8 mouse cellular contexts compared by ENCODE assay signal in the genomic region with DNA sequence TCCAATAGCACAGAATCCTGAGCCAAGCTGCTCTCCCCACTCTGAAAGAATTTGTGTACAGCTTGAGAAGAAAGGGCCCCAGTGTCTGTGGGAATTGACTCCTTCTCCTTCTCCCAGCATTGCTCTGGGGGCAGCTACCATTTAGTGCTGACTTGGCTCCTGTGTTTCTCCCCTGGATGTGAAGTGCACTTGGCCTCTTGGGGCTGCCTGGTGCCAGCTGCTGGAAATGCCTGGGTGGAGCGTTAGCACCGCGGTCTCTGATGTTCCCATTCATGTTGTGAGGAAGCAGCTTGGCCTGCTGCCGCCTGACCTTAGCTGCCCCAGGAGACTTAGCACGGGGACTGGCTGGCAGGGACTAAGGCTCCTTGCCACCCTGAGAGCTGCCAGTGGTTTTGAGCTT. TPM values are rescaled to one million over a fixed set of nuclear protein-coding genes. Genes with fewer than 3 reads are reported as not detected.
A peak's percentile ranks its signal among the peaks of the same experiment; 100 is the strongest.
DNase-seq lines count a peak whose midpoint lies in the region; ATAC-seq lines count a peak whose summit lies in the region.

No protein-coding gene starts in this region.

- DNase-seq in kidney, adult 18-20 months: peak; percentile 45
- DNase-seq in fibroblast of lung, adult 2 months (ENCODE audit: low read depth): peak; percentile 97
- peak; percentile 67 for DNase-seq in kidney, adult 9 months
- peak; percentile 67 for DNase-seq in right cerebral cortex, adult 18-20 months
- DNase-seq in ovary, adult 18-20 months (ENCODE audit: low spot score): no peak

- WGBS in kidney, embryonic 14.5 days: 94% methylated on average over 5 of the region's 5 CpGs
- WGBS in intestine, embryonic 15.5 days: 80% methylated on average over 5 of the region's 5 CpGs

- no peaks in the 10 kb centered on the region for H3K27me3 ChIP-seq in kidney, embryonic 14.5 days (ENCODE audit: control insufficient read depth, insufficient read depth, low read length)
- no peaks in the 10 kb centered on the region for H3K27me3 ChIP-seq in intestine, embryonic 15.5 days (replicated peaks)

- no peak overlapping the region for H3K4me3 ChIP-seq in kidney, embryonic 14.5 days (ENCODE audit: low read length)
- no peak overlapping the region for H3K4me3 ChIP-seq in intestine, embryonic 15.5 days (replicated peaks)

- H3K9me3 ChIP-seq in kidney, embryonic 14.5 days (ENCODE audit: control insufficient read depth, low read length): no peaks in the 10 kb centered on the region
- H3K9me3 ChIP-seq in intestine, embryonic 15.5 days: no peaks in the 10 kb centered on the region

- H3K36me3 ChIP-seq in kidney, embryonic 14.5 days (ENCODE audit: control insufficient read depth, insufficient read depth, low read length): peaks cover 100% of the 10 kb centered on the region
- peaks cover 79% of the 10 kb centered on the region for H3K36me3 ChIP-seq in intestine, embryonic 15.5 days

- no peak for ATAC-seq in kidney, embryonic 14.5 days (ENCODE audit: low FRiP score, low TSS enrichment)
- ATAC-seq in CD4-positive, CD25-positive, alpha-beta regulatory T cell, adult 4 months: no peak
- no peak for ATAC-seq in intestine, embryonic 15.5 days

- H3K4me1 ChIP-seq in kidney, embryonic 14.5 days (ENCODE audit: control insufficient read depth, insufficient read depth, low read length): no peaks in the 10 kb centered on the region
- no peaks in the 10 kb centered on the region for H3K4me1 ChIP-seq in intestine, embryonic 15.5 days (replicated peaks)

- no peak overlapping the region for H3K27ac ChIP-seq in kidney, embryonic 14.5 days (ENCODE audit: low read depth, low read length)
- no peak overlapping the region for H3K27ac ChIP-seq in intestine, embryonic 15.5 days

- no peak overlapping the region for H3K4me2 ChIP-seq in kidney, embryonic 14.5 days (replicated peaks; ENCODE audit: low read depth, low read length)
- no peak overlapping the region for H3K4me2 ChIP-seq in intestine, embryonic 15.5 days (replicated peaks)

- no peak overlapping the region for H3K9ac ChIP-seq in kidney, embryonic 14.5 days (ENCODE audit: low read depth, low read length)
- H3K9ac ChIP-seq in intestine, embryonic 15.5 days: no peak overlapping the region

RNA-seq across cellular contexts. Expression of a gene that starts 12.0 kb away (rescaled TPM):
- 28.8 and 29.7 TPM in 2 replicates for polyA plus RNA-seq in kidney, embryonic 14.5 days (2014; fragmentation: Nextera tagmentation; extraction: Ambion mirVana)
- 10 to 100 TPM; 23.0 to 30.6 TPM for polyA plus RNA-seq in CD4-positive, CD25-positive, alpha-beta regulatory T cell, adult 4 months (2017; shearing (Covaris generic))
- polyA plus RNA-seq in intestine, embryonic 15.5 days (2015; fragmentation: Nextera tagmentation; extraction: Ambion mirVana): 32.3 and 32.4 TPM in 2 replicates

RNA-seq across cellular contexts. Expression of a gene that starts 14.4 kb away (rescaled TPM):
- 55.7 and 72.5 TPM in 2 replicates for polyA plus RNA-seq in kidney, embryonic 14.5 days (2014; fragmentation: Nextera tagmentation; extraction: Ambion mirVana)
- polyA plus RNA-seq in CD4-positive, CD25-positive, alpha-beta regulatory T cell, adult 4 months (2017; shearing (Covaris generic)): 10 to 100 TPM; 57.5 to 68.2 TPM
- polyA plus RNA-seq in intestine, embryonic 15.5 days (2015; fragmentation: Nextera tagmentation; extraction: Ambion mirVana): 43.8 and 47.1 TPM in 2 replicates

RNA-seq across cellular contexts. Expression of a gene that starts 14.5 kb away (rescaled TPM):
- polyA plus RNA-seq in kidney, embryonic 14.5 days (2014; fragmentation: Nextera tagmentation; extraction: Ambion mirVana): 4.3 and 6.8 TPM in 2 replicates
- polyA plus RNA-seq in CD4-positive, CD25-positive, alpha-beta regulatory T cell, adult 4 months (2017; shearing (Covaris generic)): 1 to 10 TPM; 2.7 to 3.0 TPM
- polyA plus RNA-seq in intestine, embryonic 15.5 days (2015; fragmentation: Nextera tagmentation; extraction: Ambion mirVana): 3.7 and 3.8 TPM in 2 replicates

RNA-seq across cellular contexts. Expression of a gene that starts 39.6 kb away (rescaled TPM):
- 21.0 and 28.3 TPM in 2 replicates for polyA plus RNA-seq in kidney, embryonic 14.5 days (2014; fragmentation: Nextera tagmentation; extraction: Ambion mirVana)
- polyA plus RNA-seq in CD4-positive, CD25-positive, alpha-beta regulatory T cell, adult 4 months (2017; shearing (Covaris generic)): 10 to 100 TPM in 1 of 2 experiments, 1 to 10 TPM in 1; 7.3 to 11.2 TPM
- polyA plus RNA-seq in intestine, embryonic 15.5 days (2015; fragmentation: Nextera tagmentation; extraction: Ambion mirVana): 20.2 and 21.8 TPM in 2 replicates

RNA-seq across cellular contexts. Expression of a gene that starts 43.4 kb away (rescaled TPM):
- polyA plus RNA-seq in kidney, embryonic 14.5 days (2014; fragmentation: Nextera tagmentation; extraction: Ambion mirVana): 2.7 and 5.3 TPM in 2 replicates
- 10 to 100 TPM; 32.3 to 51.9 TPM for polyA plus RNA-seq in CD4-positive, CD25-positive, alpha-beta regulatory T cell, adult 4 months (2017; shearing (Covaris generic))
- 3.1 and 4.5 TPM in 2 replicates for polyA plus RNA-seq in intestine, embryonic 15.5 days (2015; fragmentation: Nextera tagmentation; extraction: Ambion mirVana)
